ENCODE assay signal across 14 mouse cellular contexts in genomic region chr10:115556738-115557242, GRCm38 (mm10). TPM values are rescaled to one million over a fixed set of nuclear protein-coding genes. Genes with fewer than 3 reads are reported as not detected.
DNase-seq lines count a peak whose midpoint lies in the region; ATAC-seq and TF ChIP-seq lines count a peak whose summit lies in the region.
"Had no signal": no experiment of that assay in that cellular context is flagged by ENCODE, and none has a peak within 500 bp of the region (broad histone marks: within the 10 kb centered on the region; RNA-seq: fewer than 3 reads in every experiment).

No protein-coding gene starts in this region.

- H3K4me1 ChIP-seq in forebrain, embryonic 10.5 days = peaks cover 28% of the 10 kb centered on the region
- no peaks in the 10 kb centered on the region for H3K4me1 ChIP-seq in forebrain, postnatal 0 days (ENCODE audit: insufficient read depth)
- peaks cover 8% of the 10 kb centered on the region; the same call in 1 of the 2 replicates for H3K4me1 ChIP-seq in embryonic facial prominence, embryonic 15.5 days
- peaks cover 7% of the 10 kb centered on the region for H3K4me1 ChIP-seq in midbrain, embryonic 13.5 days (replicated peaks)
- no peaks in the 10 kb centered on the region for H3K4me1 ChIP-seq in heart, embryonic 11.5 days (ENCODE audit: control insufficient read depth, insufficient read depth, low read length)
- H3K4me1 ChIP-seq: liver, embryonic 13.5 days had no signal

- WGBS in forebrain, embryonic 10.5 days = 17% methylated on average over 12 of the region's 12 CpGs
- WGBS in forebrain, postnatal 0 days = 18% methylated on average over 12 of the region's 12 CpGs
- 28% methylated on average over 12 of the region's 12 CpGs for WGBS in embryonic facial prominence, embryonic 15.5 days
- WGBS in midbrain, embryonic 13.5 days = 14% methylated on average over 12 of the region's 12 CpGs
- 49% methylated on average over 12 of the region's 12 CpGs for WGBS in heart, embryonic 11.5 days (ENCODE audit: insufficient replicate concordance)

- DNase-seq in forebrain, embryonic 10.5 days (ENCODE audit: extremely low spot score, low spot score) = peak; percentile 25
- no peak for DNase-seq in forebrain, postnatal 0 days
- peak; percentile 66 for DNase-seq in ES-CJ7 (ENCODE audit: low read depth, low spot score)
- DNase-seq in frontal cortex, postnatal 10 days (ENCODE audit: low spot score in 2 of 2) = no peak
- DNase-seq: gastrocnemius, postnatal 10 days; heart, postnatal 10 days; liver, embryonic 13.5 days had no signal

- H3K4me2 ChIP-seq in forebrain, postnatal 0 days (ENCODE audit: low read depth) = no peak overlapping the region
- H3K4me2 ChIP-seq in embryonic facial prominence, embryonic 15.5 days (replicated peaks) = 0 out of 2 replicates have a peak overlapping the region, but pooled peaks have one; percentile 19
- peak overlapping the region; percentile 28 for H3K4me2 ChIP-seq in midbrain, embryonic 13.5 days (replicated peaks)
- no peak overlapping the region for H3K4me2 ChIP-seq in heart, embryonic 11.5 days
- H3K4me2 ChIP-seq: liver, embryonic 13.5 days had no signal

- H3K27me3 ChIP-seq in forebrain, embryonic 10.5 days (ENCODE audit: poor library complexity, severe bottlenecking) = peaks cover 83% of the 10 kb centered on the region
- peaks cover 11% of the 10 kb centered on the region for H3K27me3 ChIP-seq in forebrain, postnatal 0 days (ENCODE audit: insufficient read depth, low read length)
- H3K27me3 ChIP-seq in embryonic facial prominence, embryonic 15.5 days = no peaks in the 10 kb centered on the region
- peaks cover 17% of the 10 kb centered on the region for H3K27me3 ChIP-seq in midbrain, embryonic 13.5 days
- H3K27me3 ChIP-seq in heart, embryonic 11.5 days (ENCODE audit: control insufficient read depth, insufficient read depth, low read length) = no peaks in the 10 kb centered on the region
- H3K27me3 ChIP-seq: liver, embryonic 13.5 days had no signal

- ATAC-seq in forebrain, postnatal 0 days = no peak
- 0 out of 2 replicates have a peak, but pooled peaks have one; percentile 34 for ATAC-seq in embryonic facial prominence, embryonic 15.5 days (ENCODE audit: insufficient number of reproducible peaks, low FRiP score, low TSS enrichment, low read depth)
- ATAC-seq in midbrain, embryonic 13.5 days = peak; percentile 76
- no peak for ATAC-seq in heart, embryonic 11.5 days (replicated peaks; ENCODE audit: insufficient number of reproducible peaks, low FRiP score, low TSS enrichment)
- ATAC-seq in megakaryocyte progenitor cell, adult 5-6 weeks (replicated peaks; ENCODE audit: poor library complexity) = no peak

- no peaks in the 10 kb centered on the region for H3K36me3 ChIP-seq in forebrain, embryonic 10.5 days (replicated peaks)
- no peaks in the 10 kb centered on the region for H3K36me3 ChIP-seq in forebrain, postnatal 0 days (ENCODE audit: insufficient read depth)
- H3K36me3 ChIP-seq in embryonic facial prominence, embryonic 15.5 days = no peaks in the 10 kb centered on the region
- H3K36me3 ChIP-seq in midbrain, embryonic 13.5 days = no peaks in the 10 kb centered on the region
- no peaks in the 10 kb centered on the region for H3K36me3 ChIP-seq in heart, embryonic 11.5 days (ENCODE audit: control insufficient read depth, insufficient read depth, low read length)
- H3K36me3 ChIP-seq: liver, embryonic 13.5 days had no signal

- no peak for TF ChIP-seq CTCF in forebrain, postnatal 0 days (IDR thresholded peaks at IDR 0.05; ENCODE audit: low read depth)

- H3K27ac ChIP-seq in forebrain, embryonic 10.5 days = no peak overlapping the region
- no peak overlapping the region for H3K27ac ChIP-seq in forebrain, postnatal 0 days (ENCODE audit: low read depth, low read length)
- H3K27ac ChIP-seq in embryonic facial prominence, embryonic 15.5 days (replicated peaks) = no peak overlapping the region; the same call in 1 of the 2 replicates
- H3K27ac ChIP-seq in midbrain, embryonic 13.5 days = no peak overlapping the region
- H3K27ac ChIP-seq in heart, embryonic 11.5 days (ENCODE audit: low read depth, low read length) = no peak overlapping the region
- H3K27ac ChIP-seq: liver, embryonic 13.5 days had no signal

- H3K9ac ChIP-seq in forebrain, postnatal 0 days = no peak overlapping the region
- no peak overlapping the region for H3K9ac ChIP-seq in embryonic facial prominence, embryonic 15.5 days
- no peak overlapping the region for H3K9ac ChIP-seq in midbrain, embryonic 13.5 days (replicated peaks)
- H3K9ac ChIP-seq in heart, embryonic 11.5 days (ENCODE audit: low read depth, low read length) = no peak overlapping the region
- H3K9ac ChIP-seq: liver, embryonic 13.5 days had no signal

- no peaks in the 10 kb centered on the region for H3K9me3 ChIP-seq in forebrain, embryonic 10.5 days
- no peaks in the 10 kb centered on the region for H3K9me3 ChIP-seq in forebrain, postnatal 0 days (ENCODE audit: low read length)
- H3K9me3 ChIP-seq in embryonic facial prominence, embryonic 15.5 days (replicated peaks) = no peaks in the 10 kb centered on the region
- H3K9me3 ChIP-seq in midbrain, embryonic 13.5 days = no peaks in the 10 kb centered on the region
- H3K9me3 ChIP-seq in heart, embryonic 11.5 days (replicated peaks; ENCODE audit: control insufficient read depth, low read length) = no peaks in the 10 kb centered on the region
- H3K9me3 ChIP-seq: liver, embryonic 13.5 days had no signal

- peak overlapping the region; percentile 18; the same call in 1 of the 2 replicates for H3K4me3 ChIP-seq in forebrain, embryonic 10.5 days
- no peak overlapping the region for H3K4me3 ChIP-seq in forebrain, postnatal 0 days (ENCODE audit: low read depth, low read length)
- H3K4me3 ChIP-seq in embryonic facial prominence, embryonic 15.5 days (replicated peaks) = no peak overlapping the region
- no peak overlapping the region for H3K4me3 ChIP-seq in midbrain, embryonic 13.5 days (replicated peaks)
- H3K4me3 ChIP-seq in heart, embryonic 11.5 days (ENCODE audit: low read depth, low read length) = no peak overlapping the region
- H3K4me3 ChIP-seq: liver, embryonic 13.5 days had no signal

RNA-seq across cellular contexts. Expression of gene A930009A15Rik, which starts 13.0 kb away (rescaled TPM):
- polyA plus RNA-seq in forebrain, embryonic 10.5 days (2016; fragmentation: Nextera tagmentation; extraction: Ambion mirVana) = not detected in 2 replicates
- not detected in 2 replicates for total RNA-seq in forebrain, postnatal 0 days (2014; rRNA removed)
- 0.57 and 1.1 TPM in 2 replicates for polyA plus RNA-seq in forebrain, postnatal 0 days (2015; fragmentation: Nextera tagmentation; extraction: Ambion mirVana)
- not detected in 2 replicates for polyA plus RNA-seq in embryonic facial prominence, embryonic 15.5 days (2015; fragmentation: Nextera tagmentation; extraction: Ambion mirVana)
- polyA plus RNA-seq in midbrain, embryonic 13.5 days (2015; fragmentation: Nextera tagmentation; extraction: Ambion mirVana) = 0.61 and 0.69 TPM in 2 replicates
- not detected in 2 replicates for polyA plus RNA-seq in heart, embryonic 11.5 days (2014; fragmentation: Nextera tagmentation; extraction: Ambion mirVana)
- total RNA-seq in megakaryocyte progenitor cell, adult 5-6 weeks (2015) = not detected in 2 replicates
- not detected in 2 replicates for total RNA-seq in megakaryocyte progenitor cell, adult 5-6 weeks (2017)
- total RNA-seq: common myeloid progenitor, adult 5-6 weeks; gastrocnemius, postnatal 10 days; heart, postnatal 10 days; megakaryocyte, adult 5-6 weeks had no signal
- polyA plus RNA-seq: large intestine, adult 2 months; liver, embryonic 13.5 days had no signal

RNA-seq across cellular contexts. Expression of gene Lgr5, which starts 30.8 kb away (rescaled TPM):
- 1.7 and 2.2 TPM in 2 replicates for polyA plus RNA-seq in forebrain, embryonic 10.5 days (2016; fragmentation: Nextera tagmentation; extraction: Ambion mirVana)
- total RNA-seq in forebrain, postnatal 0 days (2014; rRNA removed) = 1.0 and 1.3 TPM in 2 replicates
- polyA plus RNA-seq in forebrain, postnatal 0 days (2015; fragmentation: Nextera tagmentation; extraction: Ambion mirVana) = 0.91 and 1.1 TPM in 2 replicates
- polyA plus RNA-seq in embryonic facial prominence, embryonic 15.5 days (2015; fragmentation: Nextera tagmentation; extraction: Ambion mirVana) = 12.2 and 14.5 TPM in 2 replicates
- 2.2 and 2.9 TPM in 2 replicates for polyA plus RNA-seq in midbrain, embryonic 13.5 days (2015; fragmentation: Nextera tagmentation; extraction: Ambion mirVana)
- 0.62 and 0.66 TPM in 2 replicates for polyA plus RNA-seq in heart, embryonic 11.5 days (2014; fragmentation: Nextera tagmentation; extraction: Ambion mirVana)
- not detected in 2 replicates for total RNA-seq in megakaryocyte progenitor cell, adult 5-6 weeks (2015)
- 0.14 TPM in 1 of 2 replicates, not detected in the other for total RNA-seq in megakaryocyte progenitor cell, adult 5-6 weeks (2017)

Comparison
In these comparisons a context has a peak if more than half of its experiments do, and no peak if none do; other contexts are left out.
1. DNase-seq: peak in forebrain, embryonic 10.5 days (single experiment) and ES-CJ7 (single experiment); none in forebrain, postnatal 0 days (single experiment) and frontal cortex, postnatal 10 days (0 of 2).
2. ATAC-seq: peak in embryonic facial prominence, embryonic 15.5 days (single experiment) and midbrain, embryonic 13.5 days (single experiment); none in forebrain, postnatal 0 days (single experiment), heart, embryonic 11.5 days (single experiment) and megakaryocyte progenitor cell, adult 5-6 weeks (single experiment).
3. H3K4me2 ChIP-seq: peak in embryonic facial prominence, embryonic 15.5 days (single experiment) and midbrain, embryonic 13.5 days (single experiment); none in forebrain, postnatal 0 days (single experiment) and heart, embryonic 11.5 days (single experiment).